Mouse (Mus musculus) left cerebral cortex, adult 2 months (tissue): ENCODE measurements at regions not wholly inside any gene's neighbourhood (a gene's known extent, or its start where the extent isn't known, plus 50 kb on each side); places are given as distances from the start of the nearest gene placed in this dataset.
A peak's percentile ranks its signal among the peaks of the same experiment; 100 is the strongest.

ENCODE experiments used
- DNase-seq, 2 experiments: peaks; one replicate each; pipeline ENCODE4 v3.0.0; 2021 to 2022; ENCODE audit warnings: low spot score in 2 of 2, mixed read lengths in 1 of 2; ENCODE audit errors: extremely low spot score in 1 of 2
- H3K27ac ChIP-seq: fragments of 200-600 bp; 2 replicates; pipeline ENCODE4 v1.8.1; 2022
- H3K4me3 ChIP-seq: fragments of 200-600 bp; 2 replicates; pipeline ENCODE4 v1.8.1; 2022
- CTCF ChIP-seq: fragments of 200-600 bp; IDR thresholded peaks from 2 replicates; pipeline ENCODE4 v1.8.1; 2022; ENCODE audit warnings: antibody characterized with exemption, mild to moderate bottlenecking, moderate library complexity
- intact Hi-C: fragments of 180-260 bp; cut with DNase I; formaldehyde crosslinking; loops from one replicate; pipeline ENCODE4 v1.15.1; 2025

DNA sequence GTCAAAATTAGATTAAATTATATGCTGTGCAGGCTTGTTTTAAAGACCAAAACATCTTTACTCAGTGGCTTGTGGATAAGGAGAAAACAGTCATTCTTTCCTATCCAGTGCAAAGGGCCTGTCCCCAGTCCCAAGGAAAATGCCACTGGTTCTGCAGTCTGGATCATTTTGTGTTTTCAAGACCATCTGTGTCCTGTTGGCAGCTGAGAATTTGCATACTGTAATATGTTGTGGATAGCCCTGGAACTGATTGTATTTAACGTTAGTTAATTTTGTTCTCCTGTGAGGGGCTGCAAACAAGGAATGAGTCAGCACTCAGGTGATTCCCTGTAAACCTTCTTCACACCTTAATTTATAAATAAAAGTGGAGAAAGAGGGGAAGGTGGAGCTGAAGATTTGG, 217.9 kb upstream of the B430305J03Rik start:
- Histone ChIP-seq H3K4me3 (no peak overlapping the region), H3K27ac (no peak overlapping the region)
- DNase-seq: no peak
- intact Hi-C loops: no loop called here
- no peak for TF ChIP-seq CTCF

DNA sequence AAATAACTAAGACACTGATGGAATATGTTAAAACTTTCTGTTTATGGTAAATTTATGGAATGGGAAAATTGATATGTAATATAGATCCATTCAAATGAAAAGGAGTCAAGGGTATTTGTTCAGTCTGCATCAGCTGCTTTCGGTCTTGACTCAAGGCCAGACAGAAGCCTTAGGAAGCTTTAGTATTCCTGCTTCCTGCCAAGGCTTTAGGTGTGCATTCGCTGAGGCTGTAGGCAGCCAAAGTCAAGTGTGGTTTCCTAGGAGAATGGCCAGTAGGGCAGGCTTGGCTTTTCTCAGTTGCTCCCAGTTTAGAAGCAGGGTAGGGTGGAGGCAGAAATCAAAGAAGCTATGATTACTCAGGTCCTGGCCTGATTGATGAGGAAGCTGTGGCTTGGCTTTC, 217.2 kb upstream of the B430305J03Rik start:
- DNase-seq: no peak
- intact Hi-C loops: no loop called here
- no peak for TF ChIP-seq CTCF
- no peak overlapping the region for H3K4me3 ChIP-seq
- no peak overlapping the region for H3K27ac ChIP-seq

DNA sequence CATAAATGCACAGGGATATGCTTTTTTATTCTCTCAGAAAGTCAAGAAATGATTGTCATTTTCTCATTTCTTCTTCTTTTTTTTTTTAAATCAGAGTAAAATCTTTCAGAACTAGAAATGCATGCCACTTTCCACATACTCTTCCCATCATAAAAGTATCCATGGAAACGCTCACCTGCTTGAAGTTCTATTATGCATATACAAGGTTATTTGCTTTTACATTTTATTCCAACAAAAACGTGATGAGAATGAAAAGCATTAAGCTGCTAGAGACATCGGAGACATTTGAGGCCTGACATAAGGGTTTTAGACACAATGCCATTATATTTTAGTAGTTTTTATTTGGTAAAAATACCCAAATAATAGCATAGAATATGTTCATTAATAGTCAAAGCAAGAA, 214.5 kb upstream of the B430305J03Rik start:
- Histone ChIP-seq H3K27ac (no peak overlapping the region), H3K4me3 (no peak overlapping the region)
- no peak for TF ChIP-seq CTCF
- intact Hi-C loops: no loop called here
- DNase-seq: no peak

DNA sequence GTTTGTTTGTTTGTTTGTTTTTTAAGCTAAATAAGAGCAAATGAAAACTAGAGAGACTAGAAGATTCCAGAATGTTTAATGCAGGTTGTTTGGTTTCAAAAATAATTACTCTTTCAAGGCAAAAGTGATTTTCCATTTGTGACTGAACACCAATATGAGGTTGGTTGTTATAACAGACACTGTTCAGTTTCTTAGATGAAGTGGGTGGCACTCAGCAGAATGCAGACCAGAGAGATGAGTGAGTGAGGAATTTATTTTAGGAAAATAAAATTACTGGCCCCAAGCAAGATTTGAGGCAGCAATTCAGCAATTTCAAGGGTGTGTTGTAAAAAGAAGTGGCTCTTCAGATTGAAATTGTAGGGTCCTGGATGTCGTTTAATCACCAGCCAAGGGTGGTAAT, 171.4 kb upstream of the B430305J03Rik start:
- intact Hi-C loops: loop anchor here (5.0 kb wide), 1 partner anchor 175 kb away; the partner anchor contains the start of gene Rap2b
- no peak overlapping the region for H3K27ac ChIP-seq
- TF ChIP-seq CTCF: no peak
- H3K4me3 ChIP-seq: no peak overlapping the region
- no peak for DNase-seq

DNA sequence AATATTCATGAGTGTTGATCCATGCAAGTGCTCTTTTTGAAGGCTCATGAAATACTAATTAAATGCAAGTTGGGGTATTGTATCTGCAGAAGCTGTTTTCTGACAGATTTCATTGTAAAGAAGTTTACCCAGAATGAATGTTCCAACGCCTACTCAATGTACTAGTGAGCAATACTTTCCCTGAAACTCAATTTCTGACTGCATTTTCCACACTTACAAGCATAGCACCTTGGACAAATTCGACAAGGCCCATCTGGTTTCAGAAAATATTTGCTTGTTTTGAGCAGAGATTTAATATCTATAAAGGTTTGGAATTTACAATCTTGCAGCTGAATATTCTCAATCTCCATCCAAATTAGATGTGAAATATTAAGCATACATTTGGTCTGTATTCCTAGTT, 170.0 kb upstream of the B430305J03Rik start:
- Histone ChIP-seq H3K27ac (no peak overlapping the region), H3K4me3 (no peak overlapping the region)
- intact Hi-C loops: loop anchor here (5.0 kb wide), 1 partner anchor 173 kb away; the partner anchor contains the start of gene Rap2b
- DNase-seq: no peak
- TF ChIP-seq CTCF: no peak

DNA sequence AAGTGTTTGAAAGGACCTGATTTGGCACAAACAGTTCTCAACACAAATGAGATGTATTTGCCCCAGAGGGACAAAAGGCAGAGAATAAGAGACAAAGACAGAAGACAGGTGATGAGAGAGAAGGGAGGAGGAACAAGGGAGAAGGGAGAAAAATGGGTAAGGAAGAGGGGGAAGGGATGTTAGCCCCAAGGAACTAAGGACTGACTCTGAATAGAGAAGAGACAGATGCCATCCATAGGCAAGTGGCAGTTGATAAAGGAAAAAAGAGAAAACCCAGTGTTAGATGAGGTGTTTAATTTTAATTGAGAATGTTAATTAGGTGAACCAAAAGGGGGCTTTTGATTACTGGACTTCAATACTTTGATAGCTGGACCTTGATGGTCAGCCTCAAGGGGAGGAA, 137.4 kb upstream of the B430305J03Rik start:
- intact Hi-C loops: no loop called here
- no peak for TF ChIP-seq CTCF
- no peak for DNase-seq
- Histone ChIP-seq H3K27ac (no peak overlapping the region), H3K4me3 (no peak overlapping the region)

DNA sequence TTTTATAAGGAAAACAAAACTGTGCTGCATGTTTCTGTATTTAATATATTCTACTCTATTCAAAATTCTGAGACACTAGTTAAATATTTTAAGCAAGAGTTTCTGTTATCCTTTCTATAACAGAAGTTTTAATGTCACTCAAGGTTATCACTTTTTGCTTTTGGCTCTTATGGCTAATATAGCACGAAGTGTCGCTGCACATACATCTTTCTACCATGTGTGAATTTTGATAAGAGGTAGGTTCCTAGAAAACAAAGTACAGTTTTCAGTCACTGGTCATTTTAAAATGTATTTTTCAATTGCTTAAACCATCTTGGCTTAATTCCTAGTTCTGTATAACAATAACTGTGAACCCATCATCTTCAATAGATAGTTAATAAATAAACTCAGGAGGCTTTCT, 129.1 kb upstream of the B430305J03Rik start:
- no peak overlapping the region for H3K4me3 ChIP-seq
- intact Hi-C loops: no loop called here
- no peak overlapping the region for H3K27ac ChIP-seq
- DNase-seq: no peak
- TF ChIP-seq CTCF: no peak

- DNase-seq: no peak
- no peak for TF ChIP-seq CTCF
- H3K4me3 ChIP-seq: no peak overlapping the region
- H3K27ac ChIP-seq: peak overlapping the region; percentile 47
- intact Hi-C loops: loop anchor here (5.0 kb wide), 1 partner anchor 120 kb away; the partner anchor contains the start of gene B430305J03Rik
Observed at GRCm38 (mm10) chr3:61486808-61487389, 121.1 kb upstream of the B430305J03Rik start.

GRCm38 (mm10) chr3:61478861-61479584, 113.3 kb upstream of the B430305J03Rik start:
- DNase-seq: no peak
- TF ChIP-seq CTCF: no peak
- H3K4me3 ChIP-seq: no peak overlapping the region
- intact Hi-C loops: no loop called here
- H3K27ac ChIP-seq: no peak overlapping the region

GRCm38 (mm10) chr3:61475018-61475417, 109.3 kb upstream of the B430305J03Rik start:
- DNase-seq: no peak
- Histone ChIP-seq H3K4me3 (no peak overlapping the region), H3K27ac (no peak overlapping the region)
- no peak for TF ChIP-seq CTCF
- intact Hi-C loops: no loop called here

- Histone ChIP-seq H3K27ac (no peak overlapping the region), H3K4me3 (no peak overlapping the region)
- TF ChIP-seq CTCF: peak; percentile 54
- intact Hi-C loops: no loop called here
- no peak for DNase-seq
Observed at GRCm38 (mm10) chr3:61467158-61467557, 101.4 kb upstream of the B430305J03Rik start.

DNA sequence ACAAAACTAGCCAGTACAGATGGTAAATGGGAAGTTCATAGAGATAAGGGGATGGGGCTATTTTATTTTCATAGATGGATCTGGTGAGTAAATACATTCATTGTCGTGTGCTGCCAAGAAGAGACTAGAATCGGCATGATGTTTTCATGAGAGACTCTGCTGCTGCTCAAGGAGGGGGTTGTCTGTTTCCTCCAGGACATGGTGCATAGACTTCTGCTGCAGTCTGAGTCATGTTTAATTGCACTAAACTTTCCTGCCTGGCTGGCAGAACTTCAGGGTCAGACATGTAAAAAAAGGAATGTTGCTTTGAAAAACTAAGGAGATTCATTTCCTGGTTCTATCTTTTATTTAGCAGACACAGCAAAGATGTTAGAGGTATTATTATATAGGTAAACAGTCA, 100.9 kb upstream of the B430305J03Rik start:
- DNase-seq: no peak

DNA sequence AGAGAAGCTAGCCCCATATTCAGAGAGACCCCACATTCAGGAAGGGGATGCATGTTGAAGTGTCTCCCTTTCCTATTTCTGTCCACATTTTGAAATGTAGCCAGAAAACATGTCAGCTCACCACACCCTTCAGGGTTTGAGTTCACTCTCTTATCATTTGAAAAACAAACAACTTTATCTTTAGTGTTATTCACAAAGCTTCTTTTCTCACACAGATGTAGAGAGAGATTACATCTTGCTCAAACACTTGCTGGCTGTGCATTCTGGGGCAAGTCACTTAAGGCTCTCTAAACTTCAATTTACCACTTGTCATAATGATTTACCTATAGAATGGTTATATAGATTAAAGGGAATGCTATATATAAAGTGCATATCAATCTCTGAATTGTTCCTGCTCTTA, 94.3 kb upstream of the B430305J03Rik start:
- Histone ChIP-seq H3K27ac (no peak overlapping the region), H3K4me3 (no peak overlapping the region)
- intact Hi-C loops: no loop called here
- no peak for DNase-seq
- no peak for TF ChIP-seq CTCF

More for the DNA sequence above, 100.9 kb upstream of the B430305J03Rik start:
- Histone ChIP-seq H3K4me3 (no peak overlapping the region), H3K27ac (no peak overlapping the region)
- TF ChIP-seq CTCF: no peak
- intact Hi-C loops: no loop called here
